Mouse (Mus musculus) stomach, postnatal 0 days (tissue): Measurements from ENCODE around the gene 9330161L09Rik. TPM values are rescaled to one million over a fixed set of nuclear protein-coding genes. Genes with fewer than 3 reads are reported as not detected.

Experiments
- ATAC-seq: fragments of 200-750 bp; cut with Nextera tagmentation; 2 replicates; pipeline ENCODE4 v1.8.0; 2017; ENCODE audit not compliant: low FRiP score, low TSS enrichment
- DNase-seq: peaks from one replicate; pipeline ENCODE4 v3.0.0-alpha.2; 2016; ENCODE audit warnings: low spot score
- H3K27ac ChIP-seq: fragments of 300-500 bp; sonication (generic); replicated peaks from 2 replicates; pipeline ENCODE4 v1.5.1; 2014; ENCODE audit warnings: mild to moderate bottlenecking, control low read depth
- H3K27me3 ChIP-seq: fragments of 300-500 bp; sonication (generic); 2 replicates; pipeline ENCODE4 v1.6.1; 2014; ENCODE audit warnings: low read length; ENCODE audit not compliant: control insufficient read depth, insufficient read depth
- H3K36me3 ChIP-seq: fragments of 300-500 bp; sonication (generic); 2 replicates; pipeline ENCODE4 v1.6.1; 2014; ENCODE audit warnings: low read length, mixed read lengths; ENCODE audit not compliant: control insufficient read depth, insufficient read depth
- H3K4me1 ChIP-seq: fragments of 300-500 bp; sonication (generic); replicated peaks from 2 replicates; pipeline ENCODE4 v1.6.1; 2014; ENCODE audit warnings: antibody characterized with exemption; ENCODE audit not compliant: control insufficient read depth, insufficient read depth
- H3K4me2 ChIP-seq: fragments of 300-500 bp; sonication (generic); replicated peaks from 2 replicates; pipeline ENCODE4 v1.6.1; 2014; ENCODE audit warnings: low read depth, mild to moderate bottlenecking, control low read depth, moderate library complexity
- H3K4me3 ChIP-seq: fragments of 300-500 bp; sonication (generic); 2 replicates; pipeline ENCODE4 v1.5.1; 2014; ENCODE audit warnings: low read depth, low read length, control low read depth
- H3K9ac ChIP-seq: fragments of 300-500 bp; sonication (generic); 2 replicates; pipeline ENCODE4 v1.6.1; 2014; ENCODE audit warnings: mild to moderate bottlenecking, low read length, control low read depth, mixed read lengths
- H3K9me3 ChIP-seq: fragments of 300-500 bp; sonication (generic); 2 replicates; pipeline ENCODE4 v1.6.1; 2016; ENCODE audit warnings: low read length; ENCODE audit not compliant: control insufficient read depth
- CTCF ChIP-seq: IDR thresholded peaks from 2 replicates; pipeline ENCODE4 v1.5.1; 2016; ENCODE audit warnings: antibody characterized with exemption, low read depth, mild to moderate bottlenecking, moderate library complexity
- EP300 ChIP-seq: optimal IDR thresholded peaks from 2 replicates; pipeline ENCODE3; 2016; ENCODE audit warnings: antibody characterized with exemption
- WGBS: fragments of 180-500 bp; shearing (Covaris S2); extraction: QIAGEN DNeasy Blood & Tissue Kit; methylation state at CpG from one replicate; pipeline ENCODE4 v1.1.7; 2014; 5-methylcytosine and 5-hydroxymethylcytosine counted together
- polyA plus RNA-seq: library from polyadenylated mRNA; unstranded; fragments of >200 nt; fragmentation: Nextera tagmentation; extraction: Ambion mirVana; gene quantifications from 2 replicates; pipeline ENCODE4 v1.2.1, GENCODE M21; 2015

The 9330161L09Rik gene
- polyA plus RNA-seq, 1 experiment from 2014 or later, result 0.18 TPM

GRCm38 (mm10) chr12:103425729-103426470 lies 18.3 kb upstream of the 9330161L09Rik start, which contains the start of gene Ddx24:
Ddx24 (minus strand) TSS chr12:103425830.
- Histone ChIP-seq H3K36me3 (peaks cover 4% of the 10 kb centered on the region; the same call in 1 of the 2 replicates), H3K9ac (peak within 1 kb of the TSS; percentile 92), H3K9me3 (no peaks in the 10 kb centered on the region), H3K4me1 (peaks cover 8% of the 10 kb centered on the region; the same call in 1 of the 2 replicates), H3K4me3 (peak within 1 kb of the TSS; percentile 89), H3K27ac (peak within 1 kb of the TSS; percentile 70), H3K4me2 (peak within 1 kb of the TSS; percentile 79), H3K27me3 (no peaks in the 10 kb centered on the region)
- 1% methylated on average over 33 of the region's 33 CpGs for WGBS
- peak; percentile 100 for ATAC-seq
- TF ChIP-seq EP300 (no peak), CTCF (peak; percentile 95)
- DNase-seq, result peak; percentile 99

- Histone ChIP-seq H3K27ac (peak overlapping the region; percentile 70), H3K4me1 (peaks cover 8% of the 10 kb centered on the region; the same call in 1 of the 2 replicates), H3K4me2 (peak overlapping the region; percentile 79), H3K9me3 (no peaks in the 10 kb centered on the region), H3K9ac (peak overlapping the region; percentile 92), H3K4me3 (peak overlapping the region; percentile 89), H3K36me3 (peaks cover 4% of the 10 kb centered on the region; the same call in 1 of the 2 replicates), H3K27me3 (no peaks in the 10 kb centered on the region)
- ATAC-seq (peak; percentile 40), DNase-seq (no peak)
- TF ChIP-seq EP300, result no peak
- WGBS, result 7% methylated on average over 33 of the region's 33 CpGs
Measured at GRCm38 (mm10) chr12:103425016-103425728, 17.6 kb upstream of the 9330161L09Rik start.

DNA sequence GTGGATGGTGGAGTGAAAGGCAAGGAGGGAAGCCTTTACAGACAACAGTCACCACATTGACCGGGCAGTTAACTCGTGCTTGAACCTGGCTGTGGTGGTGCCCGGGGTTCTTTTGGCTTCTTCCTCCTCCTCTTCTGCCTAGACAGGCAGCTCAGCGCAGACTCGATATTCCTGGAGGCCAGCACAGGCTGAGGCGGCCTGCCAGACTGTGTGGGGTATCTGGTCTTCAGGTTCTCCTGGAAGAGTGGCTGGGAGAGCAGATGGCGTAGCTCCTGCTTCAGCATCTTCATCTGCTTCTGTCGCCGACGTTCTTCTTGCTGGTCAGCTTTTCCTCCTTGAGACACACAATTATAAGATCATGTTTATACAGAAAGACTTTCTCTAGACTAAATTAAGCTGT lies 524 bp upstream of the 9330161L09Rik start:
- Histone ChIP-seq H3K27me3 (no peaks in the 10 kb centered on the region), H3K9me3 (no peaks in the 10 kb centered on the region), H3K4me1 (no peaks in the 10 kb centered on the region), H3K9ac (no peak overlapping the region), H3K27ac (no peak overlapping the region), H3K4me2 (no peak overlapping the region), H3K4me3 (no peak overlapping the region), H3K36me3 (peaks cover 53% of the 10 kb centered on the region)
- 84% methylated on average over 10 of the region's 10 CpGs for WGBS
- TF ChIP-seq CTCF, result no peak
- no peak for TF ChIP-seq EP300
- DNase-seq (no peak), ATAC-seq (no peak)

- Histone ChIP-seq H3K9me3 (no peaks in the 10 kb centered on the region), H3K4me1 (no peaks in the 10 kb centered on the region), H3K27ac (no peak overlapping the region), H3K4me2 (no peak overlapping the region), H3K36me3 (peaks cover 33% of the 10 kb centered on the region), H3K27me3 (no peaks in the 10 kb centered on the region), H3K4me3 (no peak overlapping the region), H3K9ac (no peak overlapping the region)
- WGBS, result 85% methylated on average over 18 of the region's 18 CpGs
- ATAC-seq (no peak), DNase-seq (no peak)
- TF ChIP-seq CTCF, result no peak
Measured at GRCm38 (mm10) chr12:103404131-103404530, 3.5 kb downstream of the 9330161L09Rik start.

- H3K9ac ChIP-seq, result no peak overlapping the region
- H3K9me3 ChIP-seq, result no peaks in the 10 kb centered on the region
- no peak overlapping the region for H3K4me3 ChIP-seq
- H3K27me3 ChIP-seq, result no peaks in the 10 kb centered on the region
- no peaks in the 10 kb centered on the region for H3K4me1 ChIP-seq
- no peak overlapping the region for H3K27ac ChIP-seq
- DNase-seq (no peak), ATAC-seq (no peak)
- TF ChIP-seq CTCF (no peak), EP300 (no peak)
- WGBS, result 78% methylated on average over 7 of the region's 7 CpGs
- H3K4me2 ChIP-seq, result no peak overlapping the region
- no peaks in the 10 kb centered on the region for H3K36me3 ChIP-seq
Measured at GRCm38 (mm10) chr12:103396751-103397150, 10.9 kb downstream of the 9330161L09Rik start.
